Mouse (Mus musculus) ES-Bruce4 (cell line): ENCODE data around the gene Olfr1440. TPM values are rescaled to one million over a fixed set of nuclear protein-coding genes. Genes with fewer than 3 reads are reported as not detected.

Source experiments
- H3K27ac ChIP-seq: 2 replicates; pipeline ENCODE4 v1.5.1; 2012; ENCODE audit warnings: low read length, inconsistent platforms; ENCODE audit not compliant: insufficient read depth
- H3K27me3 ChIP-seq: 2 replicates; pipeline ENCODE4 v1.6.1; 2012; ENCODE audit warnings: mild to moderate bottlenecking, low read length, inconsistent platforms; ENCODE audit not compliant: control insufficient read depth, poor library complexity, insufficient read depth, severe bottlenecking
- H3K36me3 ChIP-seq: 2 replicates; pipeline ENCODE4 v1.6.1; 2012; ENCODE audit warnings: inconsistent platforms, mild to moderate bottlenecking, low read length, moderate library complexity; ENCODE audit not compliant: control insufficient read depth, poor library complexity, insufficient read depth, severe bottlenecking
- H3K4me1 ChIP-seq: one replicate; pipeline ENCODE4 v1.8.1; 2011; ENCODE audit warnings: low read length; ENCODE audit not compliant: control insufficient read depth, insufficient read depth
- H3K4me3 ChIP-seq: 2 replicates; pipeline ENCODE4 v1.5.1; 2011; ENCODE audit warnings: low read depth, mild to moderate bottlenecking, low read length
- H3K9ac ChIP-seq: 2 replicates; pipeline ENCODE4 v1.6.1; 2012; ENCODE audit warnings: low read depth, mild to moderate bottlenecking, inconsistent platforms; ENCODE audit not compliant: poor library complexity, severe bottlenecking
- H3K9me3 ChIP-seq: replicated peaks from 2 replicates; pipeline ENCODE4 v1.6.1; 2012; ENCODE audit warnings: mild to moderate bottlenecking, low read length, inconsistent platforms; ENCODE audit not compliant: control insufficient read depth, poor library complexity, insufficient read depth, severe bottlenecking
- CTCF ChIP-seq: IDR thresholded peaks from one replicate; pipeline ENCODE4 v1.8.1; 2011; ENCODE audit warnings: low read depth, low read length
- EP300 ChIP-seq: IDR thresholded peaks from 2 replicates; pipeline ENCODE4 v1.6.1; 2011; ENCODE audit warnings: low read depth, low read length; ENCODE audit not compliant: insufficient read depth
- POLR2A ChIP-seq: IDR thresholded peaks from one replicate; pipeline ENCODE4 v1.8.1; 2011; ENCODE audit warnings: low read length; ENCODE audit not compliant: insufficient read depth
- polyA plus RNA-seq: library from polyadenylated mRNA; stranded (reverse); fragments of >200 nt; gene quantifications from 2 replicates; pipeline ENCODE4 v1.2.4, GENCODE M21; 2011; ENCODE audit warnings: low read depth; ENCODE audit not compliant: missing spikeins, insufficient read depth, insufficient read length

Gene Olfr1440
- polyA plus RNA-seq, 1 experiment: not detected

- H3K9ac ChIP-seq: no peak overlapping the region
- H3K4me1 ChIP-seq: no peaks in the 10 kb centered on the region
- no peaks in the 10 kb centered on the region for H3K36me3 ChIP-seq
- TF ChIP-seq EP300 (no peak), CTCF (no peak), POLR2A (no peak)
- H3K27me3 ChIP-seq: no peaks in the 10 kb centered on the region
- H3K9me3 ChIP-seq: no peaks in the 10 kb centered on the region
- no peak overlapping the region for H3K4me3 ChIP-seq
- no peak overlapping the region for H3K27ac ChIP-seq
These were observed 48.9 kb downstream of the Olfr1440 start for GRCm38 (mm10) chr19:12435750-12436524.

- no peaks in the 10 kb centered on the region for H3K27me3 ChIP-seq
- no peak overlapping the region for H3K27ac ChIP-seq
- H3K4me1 ChIP-seq: no peaks in the 10 kb centered on the region
- no peak for TF ChIP-seq POLR2A
- TF ChIP-seq CTCF: no peak
- TF ChIP-seq EP300: no peak
- no peaks in the 10 kb centered on the region for H3K9me3 ChIP-seq
- no peaks in the 10 kb centered on the region for H3K36me3 ChIP-seq
- no peak overlapping the region for H3K9ac ChIP-seq
- no peak overlapping the region for H3K4me3 ChIP-seq
These were observed 52.5 kb downstream of the Olfr1440 start for GRCm38 (mm10) chr19:12439581-12439980.

- no peak overlapping the region for H3K27ac ChIP-seq
These were observed 53.1 kb downstream of the Olfr1440 start for GRCm38 (mm10) chr19:12440103-12440725.

GRCm38 (mm10) chr19:12442560-12442959, 55.5 kb downstream of the Olfr1440 start:
- Histone ChIP-seq H3K9me3 (no peaks in the 10 kb centered on the region), H3K36me3 (no peaks in the 10 kb centered on the region)

More at GRCm38 (mm10) chr19:12440103-12440725, 53.1 kb downstream of the Olfr1440 start:
- no peak overlapping the region for H3K4me3 ChIP-seq
- no peaks in the 10 kb centered on the region for H3K9me3 ChIP-seq
- no peak overlapping the region for H3K9ac ChIP-seq
- TF ChIP-seq POLR2A: no peak
- no peak for TF ChIP-seq EP300
- TF ChIP-seq CTCF: no peak
- no peaks in the 10 kb centered on the region for H3K27me3 ChIP-seq
- H3K36me3 ChIP-seq: no peaks in the 10 kb centered on the region
- no peaks in the 10 kb centered on the region for H3K4me1 ChIP-seq

GRCm38 (mm10) chr19:12445014-12445413, 57.9 kb downstream of the Olfr1440 start:
- no peaks in the 10 kb centered on the region for H3K27me3 ChIP-seq
- TF ChIP-seq EP300: no peak
- TF ChIP-seq POLR2A: no peak
- no peak for TF ChIP-seq CTCF
- H3K4me1 ChIP-seq: no peaks in the 10 kb centered on the region
- no peaks in the 10 kb centered on the region for H3K36me3 ChIP-seq
- H3K9me3 ChIP-seq: no peaks in the 10 kb centered on the region; the same call in 1 of the 2 replicates
- no peak overlapping the region for H3K9ac ChIP-seq
- no peak overlapping the region for H3K27ac ChIP-seq
- no peak overlapping the region for H3K4me3 ChIP-seq

More at GRCm38 (mm10) chr19:12442560-12442959, 55.5 kb downstream of the Olfr1440 start:
- Histone ChIP-seq H3K4me3 (no peak overlapping the region), H3K27ac (no peak overlapping the region), H3K27me3 (no peaks in the 10 kb centered on the region), H3K9ac (no peak overlapping the region), H3K4me1 (no peaks in the 10 kb centered on the region)
- no peak for TF ChIP-seq POLR2A
- no peak for TF ChIP-seq EP300
- TF ChIP-seq CTCF: no peak

Other genes starting within 250 kb of the Olfr1440 start
- gene Olfr1555-ps1, start 217.2 kb upstream of the Olfr1440 start, polyA plus RNA-seq: not detected in 2 replicates
- not detected in 2 replicates for gene Olfr1431, start 186.6 kb upstream of the Olfr1440 start, polyA plus RNA-seq
- gene Olfr1432, start 154.7 kb upstream of the Olfr1440 start, polyA plus RNA-seq: not detected in 2 replicates
- gene Olfr262, start 145.6 kb upstream of the Olfr1440 start, polyA plus RNA-seq: not detected in 2 replicates
- gene Olfr235, start 126.2 kb upstream of the Olfr1440 start, polyA plus RNA-seq: not detected in 2 replicates
- gene Olfr1434, start 107.4 kb upstream of the Olfr1440 start, polyA plus RNA-seq: not detected in 2 replicates
- not detected in 2 replicates for gene Olfr1436, start 88.1 kb upstream of the Olfr1440 start, polyA plus RNA-seq
- gene Olfr1437, start 62.2 kb upstream of the Olfr1440 start, polyA plus RNA-seq: not detected in 2 replicates
- gene Olfr1438-ps1, start 51.4 kb upstream of the Olfr1440 start, polyA plus RNA-seq: not detected in 2 replicates
- 0.46 and 0.64 TPM in 2 replicates for gene Olfr1441, start 30.2 kb downstream of the Olfr1440 start, polyA plus RNA-seq
- gene Pfpl, start 40.6 kb downstream of the Olfr1440 start, polyA plus RNA-seq: not detected in 2 replicates
- 0.20 TPM in 1 of 2 replicates, not detected in the other for gene Mpeg1, start 73.5 kb downstream of the Olfr1440 start, polyA plus RNA-seq
- 4.0 and 5.1 TPM in 2 replicates for gene Dtx4, start 114.2 kb downstream of the Olfr1440 start, polyA plus RNA-seq
- gene Fam111a, start 158.5 kb downstream of the Olfr1440 start, polyA plus RNA-seq: 10.2 and 17.2 TPM in 2 replicates
- gene Gm4952, start 212.7 kb downstream of the Olfr1440 start, polyA plus RNA-seq: not detected in 2 replicates
- not detected in 2 replicates for gene Glyat, start 246.0 kb downstream of the Olfr1440 start, polyA plus RNA-seq